1 mouse cellular context compared by ENCODE assay signal in the genomic region with DNA sequence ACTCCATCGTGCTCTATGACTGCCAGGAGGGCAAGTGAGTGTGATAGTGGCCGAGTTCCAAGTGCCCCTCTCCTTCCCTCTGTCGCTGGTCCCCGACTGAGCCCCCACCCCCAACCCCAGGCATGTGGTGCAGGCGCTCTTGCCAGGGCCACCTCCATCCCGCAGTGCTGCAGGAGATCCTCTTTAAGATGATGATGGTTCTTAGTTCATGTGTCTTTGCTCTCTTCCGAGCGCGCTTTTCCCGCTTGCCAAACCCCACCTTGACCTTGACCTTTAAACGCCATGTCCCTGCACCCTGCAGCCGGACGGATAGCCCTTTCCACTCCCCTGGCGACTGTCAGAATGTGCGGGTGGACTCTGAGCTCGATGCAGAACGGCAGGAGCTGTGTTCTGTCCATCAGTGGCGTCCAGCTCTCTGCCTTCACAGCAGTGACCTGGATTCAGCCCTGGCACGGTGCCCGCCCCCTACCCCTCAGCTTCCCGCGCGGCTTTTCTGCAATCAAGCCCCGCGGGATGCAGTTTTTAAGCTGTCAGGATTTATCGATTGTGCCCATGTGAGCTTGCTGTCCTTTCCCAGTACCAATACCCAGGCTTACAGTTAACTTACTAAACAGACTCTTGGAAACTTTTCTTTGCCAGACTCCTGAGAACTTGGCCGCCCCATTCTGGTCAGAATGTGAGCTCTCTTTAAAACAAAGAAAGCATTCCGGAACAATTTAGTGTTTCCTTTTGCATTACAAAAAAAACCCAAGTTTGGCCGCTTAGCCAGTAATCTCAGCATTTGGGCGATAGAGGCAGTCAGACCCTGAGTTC.
A peak's percentile ranks its signal among the peaks of the same experiment; 100 is the strongest.
TF ChIP-seq lines count a peak whose summit lies in the region.

No protein-coding gene starts in this region.

TF ChIP-seq in MEL, 35 proteins besides CTCF, POLR2A, EP300 and RAD21:
- TF ChIP-seq ELF1 (IDR thresholded peaks at IDR 0.05; ENCODE audit: low read depth, low read length) (no peak), BHLHE40 (IDR thresholded peaks at IDR 0.05; ENCODE audit: borderline replicate concordance, low read depth, low read length) (no peak), TBP (IDR thresholded peaks at IDR 0.05; ENCODE audit: low read depth, low read length) (peak; percentile 38; the same call in 1 of the 2 replicates), GATA1 (IDR thresholded peaks at IDR 0.05; ENCODE audit: low read depth, low read length) (no peak), POLR2AphosphoS5 (IDR thresholded peaks at IDR 0.05; ENCODE audit: borderline replicate concordance, low read depth, low read length) (no peak), MAZ (IDR thresholded peaks at IDR 0.05; ENCODE audit: low read depth, low read length) (no peak), MYC (IDR thresholded peaks at IDR 0.05; ENCODE audit: low read depth, low read length) (peak; percentile 47; the same call in 1 of the 2 replicates), SIN3A (IDR thresholded peaks at IDR 0.05; ENCODE audit: low read length) (peak; percentile 49; the same call in 1 of the 2 replicates), NRF1 (IDR thresholded peaks at IDR 0.05; ENCODE audit: insufficient read depth, low read depth, low read length, poor library complexity, severe bottlenecking) (no peak), HCFC1 (IDR thresholded peaks at IDR 0.05; ENCODE audit: low read depth, low read length) (no peak)
